In genomic region chr13:5870382-5871272, GRCm38 (mm10) we compare ENCODE assay signal across 8 mouse cellular contexts. TPM values are rescaled to one million over a fixed set of nuclear protein-coding genes. Genes with fewer than 3 reads are reported as not detected.
DNase-seq lines count a peak whose midpoint lies in the region; ATAC-seq and TF ChIP-seq lines count a peak whose summit lies in the region.

No protein-coding gene starts in this region.

- no peak overlapping the region for H3K4me3 ChIP-seq in forebrain, embryonic 15.5 days
- H3K4me3 ChIP-seq in hindbrain, embryonic 11.5 days (ENCODE audit: low read depth, low read length) = no peak overlapping the region
- no peak overlapping the region for H3K4me3 ChIP-seq in liver, embryonic 11.5 days (ENCODE audit: low read depth, low read length)
- H3K4me3 ChIP-seq in myocyte = no peak overlapping the region

- 23% methylated on average over 14 of the region's 15 CpGs for WGBS in forebrain, embryonic 15.5 days
- WGBS in hindbrain, embryonic 11.5 days = 18% methylated on average over 15 of the region's 15 CpGs
- 22% methylated on average over 15 of the region's 15 CpGs for WGBS in liver, embryonic 11.5 days

- no peak for TF ChIP-seq POLR2A in myocyte (IDR thresholded peaks at IDR 0.05; ENCODE audit: insufficient read length, low read depth)

- no peak overlapping the region for H3K27ac ChIP-seq in forebrain, embryonic 15.5 days (replicated peaks)
- no peak overlapping the region for H3K27ac ChIP-seq in hindbrain, embryonic 11.5 days (ENCODE audit: low read depth, low read length)
- no peak overlapping the region for H3K27ac ChIP-seq in liver, embryonic 11.5 days (ENCODE audit: low read depth, low read length)

- ATAC-seq in forebrain, embryonic 15.5 days (replicated peaks) = peak; percentile 62
- ATAC-seq in hindbrain, embryonic 11.5 days (ENCODE audit: low FRiP score) = peak; percentile 86
- ATAC-seq in liver, embryonic 11.5 days (replicated peaks; ENCODE audit: low FRiP score) = peak; percentile 64; the same call in 1 of the 2 replicates
- no peak for ATAC-seq in activated CD4-positive, CD25-positive, alpha-beta regulatory T cell, adult 4 months

- no peak overlapping the region for H3K9ac ChIP-seq in forebrain, embryonic 15.5 days (replicated peaks)
- H3K9ac ChIP-seq in hindbrain, embryonic 11.5 days (ENCODE audit: low read depth, low read length) = no peak overlapping the region
- H3K9ac ChIP-seq in liver, embryonic 11.5 days (ENCODE audit: low read depth, low read length) = no peak overlapping the region

- H3K36me3 ChIP-seq in forebrain, embryonic 15.5 days = peaks cover 29% of the 10 kb centered on the region
- peaks cover 11% of the 10 kb centered on the region; the same call in 1 of the 2 replicates for H3K36me3 ChIP-seq in hindbrain, embryonic 11.5 days (ENCODE audit: control insufficient read depth, insufficient read depth, low read length)
- H3K36me3 ChIP-seq in liver, embryonic 11.5 days (ENCODE audit: control insufficient read depth, insufficient read depth, low read length) = peaks cover 17% of the 10 kb centered on the region
- H3K36me3 ChIP-seq in myocyte (ENCODE audit: control insufficient read depth, insufficient read depth) = peaks cover 33% of the 10 kb centered on the region

- no peaks in the 10 kb centered on the region for H3K27me3 ChIP-seq in forebrain, embryonic 15.5 days
- H3K27me3 ChIP-seq in hindbrain, embryonic 11.5 days (ENCODE audit: control insufficient read depth, insufficient read depth, low read length) = no peaks in the 10 kb centered on the region
- no peaks in the 10 kb centered on the region for H3K27me3 ChIP-seq in liver, embryonic 11.5 days (replicated peaks; ENCODE audit: control insufficient read depth, insufficient read depth, low read length)
- H3K27me3 ChIP-seq in myocyte (ENCODE audit: control insufficient read depth, insufficient read depth, insufficient read length) = no peaks in the 10 kb centered on the region

- H3K79me2 ChIP-seq in myocyte (ENCODE audit: control insufficient read depth, insufficient read depth) = peaks cover 29% of the 10 kb centered on the region

- H3K9me3 ChIP-seq in forebrain, embryonic 15.5 days = no peaks in the 10 kb centered on the region
- no peaks in the 10 kb centered on the region for H3K9me3 ChIP-seq in hindbrain, embryonic 11.5 days (ENCODE audit: control insufficient read depth, low read length)
- no peaks in the 10 kb centered on the region for H3K9me3 ChIP-seq in liver, embryonic 11.5 days (ENCODE audit: control insufficient read depth, low read length)

- peak; percentile 65 for DNase-seq in 3134 (ENCODE audit: extremely low read depth, insufficient read length, low spot score)
- peak; percentile 44 to 46 for DNase-seq in adrenal gland, adult 18-20 months (ENCODE audit: low spot score in 2 of 2)
- peak; percentile 51 for DNase-seq in hindbrain, embryonic 11.5 days (ENCODE audit: low spot score)
- DNase-seq in liver, embryonic 11.5 days (ENCODE audit: low spot score) = no peak
- no peak for DNase-seq in right cerebral cortex, postnatal 25 days

- no peak overlapping the region for H3K4me2 ChIP-seq in forebrain, embryonic 15.5 days (replicated peaks)
- H3K4me2 ChIP-seq in hindbrain, embryonic 11.5 days (replicated peaks; ENCODE audit: low read depth, low read length) = 0 out of 2 replicates have a peak overlapping the region, but pooled peaks have one; percentile 11
- no peak overlapping the region for H3K4me2 ChIP-seq in liver, embryonic 11.5 days
- H3K4me2 ChIP-seq in myocyte (ENCODE audit: low read depth) = peak overlapping the region; percentile 77

- no peak overlapping the region for H3ac ChIP-seq in myocyte (ENCODE audit: control insufficient read depth, insufficient read length)

- peaks cover 29% of the 10 kb centered on the region for H3K4me1 ChIP-seq in forebrain, embryonic 15.5 days
- 0 out of 2 replicates have a peak, but pooled peaks cover 4% of the 10 kb centered on the region for H3K4me1 ChIP-seq in hindbrain, embryonic 11.5 days (replicated peaks; ENCODE audit: control insufficient read depth, insufficient read depth, low read length)
- no peaks in the 10 kb centered on the region; the same call in none of the 2 replicates for H3K4me1 ChIP-seq in liver, embryonic 11.5 days (replicated peaks; ENCODE audit: control insufficient read depth, insufficient read depth, low read length)

TF ChIP-seq in myocyte, 11 proteins besides CTCF, POLR2A, EP300 and RAD21:
- TF ChIP-seq MAX (IDR thresholded peaks at IDR 0.05; ENCODE audit: low read depth) (no peak), MYOD1 (IDR thresholded peaks at IDR 0.05; ENCODE audit: control insufficient read depth in 1 of 3, insufficient read length in 2 of 3, low read depth in 2 of 3) (peak in 1 of 3 experiments; percentile 15), TCF12 (IDR thresholded peaks at IDR 0.05; ENCODE audit: insufficient read depth, poor library complexity, severe bottlenecking) (peak; percentile 10), MYOG (IDR thresholded peaks at IDR 0.05; ENCODE audit: control insufficient read depth in 1 of 3, insufficient read depth in 1 of 3, insufficient read length in 2 of 3, low read depth in 2 of 3) (peak in 1 of 3 experiments; percentile 8), CEBPB (IDR thresholded peaks at IDR 0.05; ENCODE audit: insufficient read depth, poor library complexity, severe bottlenecking) (peak; percentile 89)

RNA-seq across cellular contexts. Expression of gene Klf6, which starts 9.3 kb away (rescaled TPM):
- 10 to 100 TPM; 42.6 to 57.3 TPM for total RNA-seq in adrenal gland, adult 18-20 months (2021)
- polyA plus RNA-seq in forebrain, embryonic 15.5 days (2015; fragmentation: Nextera tagmentation; extraction: Ambion mirVana) = 79.0 and 80.2 TPM in 2 replicates
- 74.1 and 77.9 TPM in 2 replicates for polyA plus RNA-seq in hindbrain, embryonic 11.5 days (2014; fragmentation: Nextera tagmentation; extraction: Ambion mirVana)
- 25.7 and 31.5 TPM in 2 replicates for polyA plus RNA-seq in liver, embryonic 11.5 days (2014; fragmentation: Nextera tagmentation; extraction: Ambion mirVana)
- 21.2 TPM for polyA plus RNA-seq in myocyte (2012; fragmentation: generic; extraction: Trizol)
- polyA plus RNA-seq in activated CD4-positive, CD25-positive, alpha-beta regulatory T cell, adult 4 months (2017; shearing (Covaris generic)) = 100 to 1,000 TPM; 111 to 134 TPM

Comparison
In these comparisons a context has a peak if more than half of its experiments do, and no peak if none do; other contexts are left out.
1. DNase-seq: peak in 3134 (single experiment), adrenal gland, adult 18-20 months (2 of 2) and hindbrain, embryonic 11.5 days (single experiment); none in liver, embryonic 11.5 days (single experiment) and right cerebral cortex, postnatal 25 days (single experiment).
2. H3K4me2 ChIP-seq: peak in hindbrain, embryonic 11.5 days (single experiment) and myocyte (single experiment); none in forebrain, embryonic 15.5 days (single experiment) and liver, embryonic 11.5 days (single experiment).